Mouse (Mus musculus) granulocyte monocyte progenitor cell, adult 5-6 weeks (primary cell): ENCODE data around the gene Dnase2a. TPM values are rescaled to one million over a fixed set of nuclear protein-coding genes. Genes with fewer than 3 reads are reported as not detected.
"Not testable (repeated sequence)": the region's sequence is repeated elsewhere in the genome, so short reads cannot be mapped to it uniquely, and the experiment has no call there.

Experiments
- ATAC-seq: replicated peaks from 2 replicates; pipeline ENCODE4 v1.8.0; 2016; ENCODE audit warnings: mild to moderate bottlenecking, moderate TSS enrichment, inconsistent platforms; ENCODE audit not compliant: poor library complexity, severe bottlenecking
- total RNA-seq, 2 experiments: library from RNA; stranded (forward) in 1 of 2; stranded (reverse) in 1 of 2; fragments of 200-712, 200-1000 nt in 1 of 2; fragments of >200 nt in 1 of 2; fragmentation: Nextera tagmentation in 1 of 2; gene quantifications; 2 replicates each; pipeline ENCODE4 v1.2.3; 2014 to 2017

The Dnase2a gene
- total RNA-seq, 2 experiments from 2014 or later = 35.6 to 117 TPM

DNA sequence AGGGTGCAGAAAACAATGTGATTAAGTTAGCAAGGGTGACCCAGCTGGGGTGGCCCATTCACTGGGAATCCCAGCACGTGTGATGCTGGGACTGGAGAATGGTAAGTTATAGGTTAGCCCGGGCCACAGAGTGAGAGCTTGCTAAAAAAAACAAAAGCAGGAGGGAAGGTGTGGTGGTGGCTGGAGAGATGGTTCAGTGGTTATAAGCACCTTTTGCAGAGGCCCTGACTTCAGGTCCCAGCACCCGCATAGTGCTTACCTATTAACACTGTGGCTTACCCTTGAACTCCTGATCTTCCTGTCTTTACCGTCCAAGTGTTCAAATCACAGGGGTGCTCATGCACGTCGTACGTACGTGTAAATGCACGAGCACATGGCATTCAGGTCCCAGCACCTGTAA lies 1.3 kb upstream of the Dnase2a start:
- no peak for ATAC-seq

DNA sequence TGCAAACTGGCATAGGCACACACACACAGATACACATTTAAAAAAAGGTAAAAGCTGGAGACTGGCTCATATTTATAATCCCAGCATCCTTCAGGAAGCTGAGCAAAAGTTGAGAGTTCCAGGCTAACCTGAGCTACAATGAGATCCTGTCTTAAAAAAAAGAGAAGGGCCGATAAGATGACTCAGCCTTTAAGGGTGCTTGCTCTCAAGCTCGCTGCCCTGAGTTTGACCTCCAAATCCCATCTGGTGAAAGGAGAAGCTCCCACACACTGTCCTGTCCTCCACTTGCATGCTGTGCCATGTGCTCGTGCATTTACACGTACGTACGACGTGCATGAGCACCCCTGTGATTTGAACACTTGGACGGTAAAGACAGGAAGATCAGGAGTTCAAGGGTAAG lies 867 bp upstream of the Dnase2a start:
- ATAC-seq = no peak

GRCm38 (mm10) chr8:84907979-84908378 lies 381 bp upstream of the Dnase2a start:
- not testable (repeated sequence) for ATAC-seq

DNA sequence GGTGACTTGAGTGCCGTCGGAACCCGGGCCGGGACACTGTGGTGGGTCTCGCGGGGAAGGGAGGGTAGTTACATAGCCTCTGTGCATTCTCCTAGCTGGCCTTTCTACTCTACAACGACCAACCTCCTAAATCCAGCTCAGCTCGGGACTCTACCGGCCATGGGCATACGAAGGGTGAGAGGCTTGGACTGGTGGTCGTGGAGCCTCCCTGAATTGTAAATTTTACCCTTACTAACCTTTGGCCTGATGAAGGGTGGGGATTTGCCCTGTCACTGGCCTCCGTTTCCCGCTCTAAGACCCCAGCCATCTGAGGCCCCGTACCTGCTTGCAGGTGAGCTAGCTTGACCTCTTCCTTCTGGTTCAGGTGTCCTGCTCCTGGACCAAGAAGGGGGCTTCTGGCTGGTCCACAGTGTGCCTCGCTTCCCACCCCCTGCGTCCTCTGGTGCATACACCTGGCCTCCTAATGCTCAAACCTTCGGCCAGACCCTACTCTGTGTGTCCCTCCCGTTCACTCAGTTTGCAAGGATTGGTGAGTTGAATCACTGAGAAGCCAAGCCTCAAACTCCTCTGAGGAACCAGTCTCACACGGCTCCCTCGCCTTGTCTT lies 905 bp downstream of the Dnase2a start:
- ATAC-seq = no peak

GRCm38 (mm10) chr8:84909949-84910348 lies 1.6 kb downstream of the Dnase2a start:
- no peak for ATAC-seq

DNA sequence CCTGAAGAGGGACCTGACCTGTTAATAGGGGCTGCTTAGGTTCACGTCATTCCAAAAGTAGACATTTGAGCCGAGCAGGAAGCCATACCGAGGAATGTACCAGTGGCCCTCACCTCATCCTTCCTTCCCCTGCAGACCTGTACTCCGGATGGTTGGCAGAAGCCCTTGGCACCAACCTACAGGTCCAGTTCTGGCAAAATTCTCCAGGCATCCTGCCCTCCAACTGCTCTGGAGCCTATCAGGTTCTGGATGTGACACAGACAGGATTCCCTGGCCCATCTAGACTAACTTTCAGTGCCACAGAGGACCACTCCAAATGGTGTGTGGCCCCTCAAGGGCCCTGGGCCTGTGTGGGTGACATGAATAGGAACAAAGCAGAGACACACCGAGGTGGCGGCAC lies 2.2 kb downstream of the Dnase2a start:
- ATAC-seq = no peak

- ATAC-seq = no peak
Measured at GRCm38 (mm10) chr8:84911854-84912253, 3.5 kb downstream of the Dnase2a start.

DNA sequence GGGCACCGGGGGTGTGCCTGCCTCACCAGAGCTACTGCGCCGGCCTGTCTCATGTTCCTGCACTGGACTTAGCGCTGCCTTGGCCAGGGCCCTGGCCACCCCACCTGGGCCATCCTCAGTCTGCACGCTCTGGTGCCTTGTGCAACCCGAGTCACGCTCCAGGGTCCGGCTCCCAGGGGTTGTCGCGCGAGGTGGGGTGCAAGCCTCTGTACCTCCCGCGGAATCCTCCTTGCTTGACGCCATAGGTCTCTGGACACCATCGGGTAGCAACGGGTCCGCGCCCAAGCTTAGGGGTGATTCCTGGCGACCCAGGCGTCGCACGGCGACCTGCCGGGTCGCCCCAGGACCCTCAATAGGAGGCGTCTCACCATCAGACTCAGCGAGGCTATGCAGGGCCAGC lies 4.0 kb downstream of the Dnase2a start:
- ATAC-seq = no peak

- ATAC-seq = peak; percentile 13
Measured at GRCm38 (mm10) chr8:84912895-84913501, 4.6 kb downstream of the Dnase2a start.

- peak; percentile 35 for ATAC-seq
Measured at GRCm38 (mm10) chr8:84913502-84913900, 5.1 kb downstream of the Dnase2a start.

GRCm38 (mm10) chr8:84913960-84914359 lies 5.6 kb downstream of the Dnase2a start:
- no peak for ATAC-seq

- no peak for ATAC-seq
Measured at GRCm38 (mm10) chr8:84915269-84915668, 6.9 kb downstream of the Dnase2a start.

GRCm38 (mm10) chr8:84917781-84918180 lies 9.4 kb downstream of the Dnase2a start:
- no peak for ATAC-seq

DNA sequence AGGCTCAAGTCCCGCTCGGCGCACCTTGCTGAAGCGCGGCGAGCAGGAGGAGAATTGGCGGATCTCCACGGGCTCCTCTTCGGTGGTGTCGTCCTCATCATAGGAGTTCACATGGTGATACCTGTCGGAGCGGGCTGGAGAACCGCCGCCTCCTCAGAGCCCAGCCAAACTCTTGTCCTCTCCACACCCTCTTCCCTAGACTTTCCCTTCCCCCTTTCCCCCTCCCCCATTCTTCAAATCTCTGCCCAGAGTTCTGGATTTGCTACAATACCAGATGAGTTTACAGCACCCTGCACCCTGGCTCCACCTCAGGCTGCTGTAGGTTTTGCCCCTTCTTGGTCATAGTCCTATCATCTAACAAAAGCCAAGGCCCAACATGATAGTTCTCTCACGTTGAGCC lies 10.3 kb downstream of the Dnase2a start:
- ATAC-seq = no peak

DNA sequence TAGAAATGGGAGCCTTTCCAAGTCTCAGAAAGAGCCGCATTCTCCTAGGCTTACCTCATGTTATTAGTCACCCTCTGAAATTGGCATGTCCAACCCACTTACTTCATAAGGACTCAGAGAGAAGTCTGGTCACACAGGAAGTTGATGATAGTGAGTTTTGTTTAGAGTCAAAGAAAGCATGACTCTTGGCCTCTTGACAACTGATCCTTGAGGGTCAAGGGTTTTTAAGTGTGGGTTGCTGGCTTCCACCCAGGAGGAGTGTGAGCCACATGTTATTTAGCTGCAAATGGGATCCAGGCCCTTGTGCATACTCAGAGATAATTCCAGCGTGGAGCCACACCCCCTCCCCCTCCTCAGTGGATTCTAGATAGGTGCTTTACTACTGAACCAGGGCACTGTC lies 13.2 kb downstream of the Dnase2a start:
- no peak for ATAC-seq

- ATAC-seq = peak; percentile 53
Measured at GRCm38 (mm10) chr8:84925557-84925956, 17.2 kb downstream of the Dnase2a start.

- ATAC-seq = no peak
Measured at GRCm38 (mm10) chr8:84927513-84927912, 19.2 kb downstream of the Dnase2a start.

- ATAC-seq = peak; percentile 87
Measured at GRCm38 (mm10) chr8:84928456-84929306, 20.3 kb downstream of the Dnase2a start.

DNA sequence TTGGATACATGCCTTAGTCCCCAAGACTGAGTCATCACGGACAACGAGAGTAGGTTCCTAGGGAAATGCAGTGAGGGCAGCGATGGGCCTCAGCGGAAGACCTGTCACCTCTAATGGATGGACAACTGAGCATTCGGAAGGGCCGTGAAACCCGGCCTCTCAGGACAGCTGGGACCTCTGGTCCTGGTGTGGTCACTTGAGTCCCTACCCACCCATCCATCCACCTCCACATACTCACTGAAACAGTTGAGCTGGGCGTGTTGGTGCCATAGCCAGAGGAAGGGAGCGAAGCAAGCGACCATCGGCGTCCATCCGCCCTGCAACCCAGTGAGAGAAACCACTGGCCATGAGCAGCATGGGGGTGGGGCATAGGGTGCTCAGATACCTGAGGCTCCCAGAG lies 22.2 kb downstream of the Dnase2a start:
- ATAC-seq = no peak

GRCm38 (mm10) chr8:84933767-84934559 lies 25.6 kb downstream of the Dnase2a start:
- ATAC-seq = no peak

- ATAC-seq = no peak
Measured at GRCm38 (mm10) chr8:84934860-84935259, 26.5 kb downstream of the Dnase2a start.
